Mouse (Mus musculus) forebrain, embryonic 14.5 days (tissue): ENCODE results near the gene Olfr108. TPM values are rescaled to one million over a fixed set of nuclear protein-coding genes. Genes with fewer than 3 reads are reported as not detected.

Experiments used
- ATAC-seq: fragments of 200-750 bp; cut with Nextera tagmentation; 2 replicates; pipeline ENCODE4 v1.8.0; 2017; ENCODE audit warnings: mild to moderate bottlenecking, moderate library complexity
- DNase-seq: peaks from one replicate; pipeline ENCODE4 v3.0.0-alpha.2; 2015; ENCODE audit warnings: low spot score
- H3K27ac ChIP-seq: fragments of 300-500 bp; sonication (generic); 2 replicates; pipeline ENCODE4 v1.5.1; 2014; ENCODE audit warnings: low read depth, mild to moderate bottlenecking, control low read depth, low read length, moderate library complexity
- H3K27me3 ChIP-seq: fragments of 300-500 bp; sonication (generic); replicated peaks from 2 replicates; pipeline ENCODE4 v1.6.1; 2014; ENCODE audit warnings: low read length, control low read depth, mixed read lengths; ENCODE audit not compliant: control insufficient read depth, insufficient read depth
- H3K36me3 ChIP-seq: fragments of 300-500 bp; sonication (generic); 2 replicates; pipeline ENCODE4 v1.6.1; 2014; ENCODE audit warnings: low read length, control low read depth; ENCODE audit not compliant: control insufficient read depth, insufficient read depth
- H3K4me1 ChIP-seq: fragments of 300-500 bp; sonication (generic); 2 replicates; pipeline ENCODE4 v1.6.1; 2014; ENCODE audit warnings: antibody characterized with exemption, low read length, control low read depth; ENCODE audit not compliant: control insufficient read depth, insufficient read depth
- H3K4me2 ChIP-seq: fragments of 300-500 bp; sonication (generic); 2 replicates; pipeline ENCODE4 v1.6.1; 2014; ENCODE audit warnings: mild to moderate bottlenecking, control low read depth, low read length
- H3K4me3 ChIP-seq: fragments of 300-500 bp; sonication (generic); 2 replicates; pipeline ENCODE4 v1.5.1; 2014; ENCODE audit warnings: low read depth, low read length, control low read depth
- H3K9ac ChIP-seq: fragments of 300-500 bp; sonication (generic); 2 replicates; pipeline ENCODE4 v1.6.1; 2014; ENCODE audit warnings: mild to moderate bottlenecking, low read length, control low read depth, moderate library complexity
- H3K9me3 ChIP-seq: fragments of 300-500 bp; sonication (generic); replicated peaks from 2 replicates; pipeline ENCODE4 v1.6.1; 2016; ENCODE audit warnings: low read length, control low read depth, mixed read lengths; ENCODE audit not compliant: control insufficient read depth
- WGBS: fragments of 180-500 bp; shearing (Covaris S2); extraction: QIAGEN DNeasy Blood & Tissue Kit; methylation state at CpG from one replicate; pipeline ENCODE4 v1.1.7; 2014; 5-methylcytosine and 5-hydroxymethylcytosine counted together
- polyA plus RNA-seq: library from polyadenylated mRNA; unstranded; fragments of >200 nt; fragmentation: Nextera tagmentation; extraction: Ambion mirVana; gene quantifications from 2 replicates; pipeline ENCODE4 v1.2.1, GENCODE M21; 2014

Gene Olfr108
- polyA plus RNA-seq = not detected in 2 replicates

DNA sequence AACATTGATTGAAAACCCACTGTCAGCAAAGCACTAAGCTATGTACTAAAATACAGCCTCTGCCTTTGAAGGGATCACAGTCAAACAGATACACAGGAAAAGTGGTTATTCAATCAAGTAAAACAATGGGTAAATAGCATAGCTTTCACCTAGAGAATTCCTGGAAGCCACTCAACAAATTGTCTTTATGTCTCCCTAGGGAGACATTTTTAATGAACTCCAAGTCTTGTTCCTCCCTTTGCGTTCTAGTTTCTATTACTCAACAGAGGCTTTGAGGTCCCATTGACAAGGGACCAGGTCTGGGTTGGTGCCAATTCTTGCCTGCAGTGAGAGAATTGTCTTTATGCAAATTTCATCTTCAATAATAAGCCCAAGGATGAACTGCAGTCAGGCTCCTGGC is at the start of gene Olfr108:
Gene Olfr108 (plus strand): TSS at position 301 of the 400 bp plus-strand sequence.
- ATAC-seq = no peak
- no peaks in the 10 kb centered on the region for H3K27me3 ChIP-seq
- H3K27ac ChIP-seq = no peak within 1 kb of the TSS
- DNase-seq = no peak
- H3K4me2 ChIP-seq = no peak within 1 kb of the TSS
- 69% methylated on average over 1 of the region's 1 CpGs for WGBS
- no peaks in the 10 kb centered on the region for H3K4me1 ChIP-seq
- no peak within 1 kb of the TSS for H3K9ac ChIP-seq
- H3K36me3 ChIP-seq = no peaks in the 10 kb centered on the region
- H3K9me3 ChIP-seq = no peaks in the 10 kb centered on the region
- H3K4me3 ChIP-seq = no peak within 1 kb of the TSS

- Histone ChIP-seq H3K27ac (no peak within 1 kb of the TSS), H3K4me1 (no peaks in the 10 kb centered on the region), H3K36me3 (no peaks in the 10 kb centered on the region), H3K27me3 (no peaks in the 10 kb centered on the region), H3K4me2 (no peak within 1 kb of the TSS), H3K9me3 (no peaks in the 10 kb centered on the region), H3K4me3 (no peak within 1 kb of the TSS), H3K9ac (no peak within 1 kb of the TSS)
- ATAC-seq (no peak), DNase-seq (no peak)
- 87% methylated on average over 3 of the region's 3 CpGs for WGBS
These were observed 46.4 kb upstream of the Olfr108 start, which contains the start of gene Olfr107 for GRCm38 (mm10) chr17:37398926-37399325. TSS of gene Olfr107 (plus strand) at chr17:37399226.

GRCm38 (mm10) chr17:37413380-37413779 is 31.9 kb upstream of the Olfr108 start:
- ATAC-seq = no peak
- Histone ChIP-seq H3K4me2 (no peak overlapping the region), H3K4me1 (no peaks in the 10 kb centered on the region), H3K4me3 (no peak overlapping the region), H3K27ac (no peak overlapping the region), H3K9ac (no peak overlapping the region), H3K36me3 (no peaks in the 10 kb centered on the region), H3K9me3 (no peaks in the 10 kb centered on the region), H3K27me3 (no peaks in the 10 kb centered on the region)
- no peak for DNase-seq

DNA sequence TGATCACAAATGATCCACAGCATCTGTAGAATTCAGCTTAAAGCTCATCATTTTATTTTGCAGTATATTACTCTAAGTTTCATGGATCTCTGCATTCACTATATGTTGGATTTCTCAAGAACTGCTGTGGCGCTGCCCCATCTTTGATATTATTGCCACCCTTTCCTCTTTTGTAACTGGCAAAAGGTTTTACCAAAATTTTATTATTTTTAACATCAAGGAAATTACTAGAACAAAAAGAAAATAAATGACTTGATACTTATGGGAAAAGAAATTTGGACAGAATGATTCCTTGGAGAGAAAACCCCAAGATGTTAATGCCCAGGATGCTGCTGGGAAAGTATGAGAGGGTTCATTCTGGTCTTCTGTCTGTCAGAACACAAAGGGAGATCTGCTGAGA is 13.3 kb downstream of the Olfr108 start, which contains the start of gene Olfr109:
Gene Olfr109 (plus strand): TSS at position 301 of the 400 bp plus-strand sequence.
- ATAC-seq (no peak), DNase-seq (no peak)
- no peaks in the 10 kb centered on the region for H3K9me3 ChIP-seq
- no peaks in the 10 kb centered on the region for H3K36me3 ChIP-seq
- H3K4me1 ChIP-seq = no peaks in the 10 kb centered on the region
- H3K27ac ChIP-seq = no peak within 1 kb of the TSS
- H3K4me2 ChIP-seq = no peak within 1 kb of the TSS
- WGBS = 92% methylated on average over 1 of the region's 1 CpGs
- H3K27me3 ChIP-seq = no peaks in the 10 kb centered on the region
- H3K4me3 ChIP-seq = no peak within 1 kb of the TSS
- no peak within 1 kb of the TSS for H3K9ac ChIP-seq

GRCm38 (mm10) chr17:37483452-37483851 is 38.2 kb downstream of the Olfr108 start, which contains the start of gene H2-M2:
TSS of gene H2-M2 (minus strand) at chr17:37483552.
- ATAC-seq = no peak
- 0 out of 2 replicates have a peak, but pooled peaks cover 2% of the 10 kb centered on the region for H3K9me3 ChIP-seq
- 82% methylated on average over 2 of the region's 2 CpGs for WGBS

DNA sequence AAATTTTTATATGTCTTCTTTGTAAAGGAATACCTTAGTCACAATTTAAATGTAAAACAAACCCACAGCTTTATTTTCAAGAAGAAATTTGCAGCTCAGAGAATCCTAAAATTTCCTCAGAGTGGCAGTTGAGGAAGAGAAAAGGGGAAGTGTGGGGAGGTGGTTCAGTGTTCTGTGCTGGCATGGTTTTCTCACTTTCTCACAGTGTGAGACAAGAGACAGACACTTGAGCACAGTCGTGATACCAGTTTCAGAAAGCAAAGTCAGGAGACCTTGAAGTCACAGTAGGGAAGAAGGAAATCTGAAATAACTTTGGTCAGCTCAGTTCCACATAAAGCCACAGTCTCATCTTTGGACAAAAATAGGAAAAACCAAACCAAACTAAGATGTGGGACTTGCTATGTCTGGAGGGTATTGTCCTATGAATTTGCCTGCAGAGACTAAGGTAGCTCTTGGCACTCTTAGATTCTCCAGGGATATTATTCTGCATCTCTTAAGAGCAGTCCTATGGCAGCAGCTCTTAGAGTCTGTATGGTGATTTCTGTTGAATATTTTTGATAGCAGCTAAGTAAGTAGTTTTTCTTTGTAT is 46.7 kb downstream of the Olfr108 start, which contains the start of gene Olfr110:
Gene Olfr110 (plus strand): TSS at position 539 of the 589 bp plus-strand sequence.
- no peak within 1 kb of the TSS for H3K9ac ChIP-seq
- H3K36me3 ChIP-seq = no peaks in the 10 kb centered on the region
- no peak within 1 kb of the TSS for H3K4me2 ChIP-seq
- no peaks in the 10 kb centered on the region for H3K27me3 ChIP-seq
- H3K4me3 ChIP-seq = no peak within 1 kb of the TSS
- H3K9me3 ChIP-seq = no peaks in the 10 kb centered on the region
- ATAC-seq = no peak
- no peak for DNase-seq
- 69% methylated on average over 1 of the region's 1 CpGs for WGBS
- H3K4me1 ChIP-seq = no peaks in the 10 kb centered on the region
- no peak within 1 kb of the TSS for H3K27ac ChIP-seq

More at GRCm38 (mm10) chr17:37483452-37483851, 38.2 kb downstream of the Olfr108 start, which contains the start of gene H2-M2:
- Histone ChIP-seq H3K4me3 (no peak within 1 kb of the TSS), H3K4me2 (no peak within 1 kb of the TSS), H3K36me3 (no peaks in the 10 kb centered on the region), H3K9ac (no peak within 1 kb of the TSS), H3K27ac (no peak within 1 kb of the TSS), H3K4me1 (no peaks in the 10 kb centered on the region), H3K27me3 (no peaks in the 10 kb centered on the region)
- no peak for DNase-seq

Other genes starting within 250 kb of the Olfr108 start
- not detected in 2 replicates for gene Olfr94, start 244.5 kb upstream of the Olfr108 start, polyA plus RNA-seq
- gene Olfr95, start 232.4 kb upstream of the Olfr108 start, polyA plus RNA-seq = not detected in 2 replicates
- gene Olfr96, start 225.3 kb upstream of the Olfr108 start, polyA plus RNA-seq = not detected in 2 replicates
- not detected in 2 replicates for gene Olfr97, start 208.2 kb upstream of the Olfr108 start, polyA plus RNA-seq
- not detected in 2 replicates for gene Olfr98, start 181.7 kb upstream of the Olfr108 start, polyA plus RNA-seq
- gene H2-M3, start 175.3 kb upstream of the Olfr108 start, polyA plus RNA-seq = 1.1 and 1.2 TPM in 2 replicates
- not detected in 2 replicates for gene Olfr99, start 162.0 kb upstream of the Olfr108 start, polyA plus RNA-seq
- not detected in 2 replicates for gene Olfr101, start 141.2 kb upstream of the Olfr108 start, polyA plus RNA-seq
- not detected in 2 replicates for gene Olfr102, start 128.4 kb upstream of the Olfr108 start, polyA plus RNA-seq
- gene Olfr103, start 105.8 kb upstream of the Olfr108 start, polyA plus RNA-seq = not detected in 2 replicates
- not detected in 2 replicates for gene Olfr104-ps, start 85.9 kb upstream of the Olfr108 start, polyA plus RNA-seq
- not detected in 2 replicates for gene Olfr105-ps, start 66.4 kb upstream of the Olfr108 start, polyA plus RNA-seq
- not detected in 2 replicates for gene Olfr106-ps, start 55.1 kb upstream of the Olfr108 start, polyA plus RNA-seq
- not detected in 2 replicates for gene Olfr107, start 46.3 kb upstream of the Olfr108 start, polyA plus RNA-seq
- not detected in 2 replicates for gene Olfr109, start 13.4 kb downstream of the Olfr108 start, polyA plus RNA-seq
- not detected in 2 replicates for gene H2-M2, start 38.1 kb downstream of the Olfr108 start, polyA plus RNA-seq
- not detected in 2 replicates for gene Olfr110, start 47.0 kb downstream of the Olfr108 start, polyA plus RNA-seq
- not detected in 2 replicates for gene Olfr111, start 62.5 kb downstream of the Olfr108 start, polyA plus RNA-seq
- gene Olfr112, start 124.0 kb downstream of the Olfr108 start, polyA plus RNA-seq = not detected in 2 replicates
- not detected in 2 replicates for gene Olfr113, start 132.2 kb downstream of the Olfr108 start, polyA plus RNA-seq
- gene Olfr114, start 147.3 kb downstream of the Olfr108 start, polyA plus RNA-seq = not detected in 2 replicates
- not detected in 2 replicates for gene Olfr115, start 181.6 kb downstream of the Olfr108 start, polyA plus RNA-seq
- not detected in 2 replicates for gene Olfr116, start 181.7 kb downstream of the Olfr108 start, polyA plus RNA-seq
- gene Olfr117, start 218.3 kb downstream of the Olfr108 start, polyA plus RNA-seq = not detected in 2 replicates
- not detected in 2 replicates for gene Olfr118, start 221.5 kb downstream of the Olfr108 start, polyA plus RNA-seq